ENCODE assay signal across 11 mouse cellular contexts in genomic region chr2:80570656-80571055, GRCm38 (mm10).
"Had no signal": no experiment of that assay in that cellular context is flagged by ENCODE, and none has a peak within 500 bp of the region (broad histone marks: within the 10 kb centered on the region; RNA-seq: fewer than 3 reads in every experiment).

No protein-coding gene starts in this region.

- H3K27me3 ChIP-seq: limb, embryonic 15.5 days; liver, embryonic 12.5 days; lung, embryonic 15.5 days; midbrain, embryonic 15.5 days; neural tube, embryonic 12.5 days had no signal

- H3K9ac ChIP-seq: limb, embryonic 15.5 days; liver, embryonic 12.5 days; lung, embryonic 15.5 days; midbrain, embryonic 15.5 days; neural tube, embryonic 12.5 days had no signal

- ATAC-seq: liver, embryonic 12.5 days; midbrain, embryonic 15.5 days had no signal

- H3K9me3 ChIP-seq: limb, embryonic 15.5 days; liver, embryonic 12.5 days; lung, embryonic 15.5 days; midbrain, embryonic 15.5 days; neural tube, embryonic 12.5 days had no signal

- DNase-seq: kidney, adult 9 months; left cerebral cortex, postnatal 4 days; thymus, postnatal 4 days had no signal

- H3K4me1 ChIP-seq: liver, embryonic 12.5 days; midbrain, embryonic 15.5 days; neural tube, embryonic 12.5 days had no signal

- H3K4me2 ChIP-seq: limb, embryonic 15.5 days; liver, embryonic 12.5 days; lung, embryonic 15.5 days; midbrain, embryonic 11.5 days; midbrain, embryonic 15.5 days; neural tube, embryonic 12.5 days had no signal

- H3K4me3 ChIP-seq: limb, embryonic 15.5 days; liver, embryonic 12.5 days; lung, embryonic 15.5 days; midbrain, embryonic 15.5 days; neural tube, embryonic 12.5 days had no signal

- H3K36me3 ChIP-seq: limb, embryonic 15.5 days; lung, embryonic 15.5 days; midbrain, embryonic 15.5 days; neural tube, embryonic 12.5 days had no signal

- H3K27ac ChIP-seq: kidney, postnatal 0 days; limb, embryonic 15.5 days; liver, embryonic 12.5 days; lung, embryonic 15.5 days; midbrain, embryonic 15.5 days; neural tube, embryonic 12.5 days; stomach, postnatal 0 days had no signal
